8 mouse cellular contexts compared by ENCODE assay signal in the genomic region with DNA sequence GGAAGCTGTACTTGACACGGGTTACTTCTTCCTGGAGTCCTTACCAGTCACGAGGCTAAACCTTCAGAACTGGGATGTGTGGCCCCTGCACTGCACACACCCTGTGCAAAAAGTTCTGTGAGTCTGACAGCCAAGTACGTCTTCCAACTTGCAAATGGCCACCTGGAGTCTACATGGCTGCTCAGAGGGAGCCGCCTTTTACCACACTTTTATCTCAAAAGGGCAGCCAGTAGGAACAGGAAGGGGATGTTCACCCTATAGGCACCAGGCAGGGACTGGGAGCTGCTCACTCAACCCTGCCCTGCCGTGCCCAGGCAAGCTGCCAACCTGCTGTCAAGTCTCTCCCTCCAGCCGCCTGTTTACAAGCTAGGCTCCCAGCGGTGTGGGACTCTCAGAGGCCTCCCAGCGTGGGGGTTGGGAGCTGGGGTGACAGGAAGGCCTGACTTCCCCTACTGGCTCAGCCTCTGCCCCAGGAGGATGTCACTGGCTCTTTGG. TPM values are rescaled to one million over a fixed set of nuclear protein-coding genes. Genes with fewer than 3 reads are reported as not detected.
DNase-seq lines count a peak whose midpoint lies in the region; ATAC-seq and TF ChIP-seq lines count a peak whose summit lies in the region.

A gene (minus strand): TSS at position 171 of the 495 bp plus-strand sequence.

- H3K79me2 ChIP-seq in liver, adult 2 months (ENCODE audit: control insufficient read depth, insufficient read depth, low read length) = peaks cover 21% of the 10 kb centered on the region; the same call in 1 of the 2 replicates

- 6% methylated on average over 8 of the region's 8 CpGs for WGBS in heart, embryonic 13.5 days
- 3% methylated on average over 8 of the region's 8 CpGs for WGBS in kidney, postnatal 0 days
- under 1% methylated on average over 8 of the region's 8 CpGs for WGBS in liver, adult 2 months
- WGBS in stomach, embryonic 15.5 days = 6% methylated on average over 8 of the region's 8 CpGs

- H3K36me3 ChIP-seq in heart, embryonic 13.5 days = peaks cover 12% of the 10 kb centered on the region
- H3K36me3 ChIP-seq in kidney, postnatal 0 days (ENCODE audit: insufficient read depth, low read length) = 0 out of 2 replicates have a peak, but pooled peaks cover 5% of the 10 kb centered on the region
- no peaks in the 10 kb centered on the region for H3K36me3 ChIP-seq in liver, adult 2 months (ENCODE audit: control insufficient read depth, insufficient read depth, low read length)
- H3K36me3 ChIP-seq in stomach, embryonic 15.5 days = no peaks in the 10 kb centered on the region

- peak within 1 kb of the TSS; percentile 93 for H3K9ac ChIP-seq in heart, embryonic 13.5 days
- peak within 1 kb of the TSS; percentile 78 for H3K9ac ChIP-seq in kidney, postnatal 0 days (ENCODE audit: low read depth, low read length)
- peak within 1 kb of the TSS; percentile 92 for H3K9ac ChIP-seq in liver, adult 2 months (ENCODE audit: low read depth, low read length)
- peak within 1 kb of the TSS; percentile 72 for H3K9ac ChIP-seq in stomach, embryonic 15.5 days

- H3K9me3 ChIP-seq in heart, embryonic 13.5 days = no peaks in the 10 kb centered on the region
- H3K9me3 ChIP-seq in kidney, postnatal 0 days (replicated peaks; ENCODE audit: low read length) = no peaks in the 10 kb centered on the region
- no peaks in the 10 kb centered on the region for H3K9me3 ChIP-seq in stomach, embryonic 15.5 days

- ATAC-seq in heart, embryonic 13.5 days (ENCODE audit: extremely low read depth, insufficient number of reproducible peaks, low FRiP score, low TSS enrichment) = peak; percentile 44
- peak; percentile 67 for ATAC-seq in kidney, postnatal 0 days (replicated peaks; ENCODE audit: low FRiP score, low read depth)
- ATAC-seq in monocyte, adult 5-6 weeks (replicated peaks; ENCODE audit: insufficient number of reproducible peaks, low FRiP score, low TSS enrichment, poor library complexity, severe bottlenecking) = peak; percentile 59
- ATAC-seq in stomach, embryonic 15.5 days (ENCODE audit: insufficient read depth, low FRiP score, low read depth) = peak; percentile 62

- H3K4me1 ChIP-seq in bone marrow macrophage, adult 2 months (ENCODE audit: control insufficient read depth, insufficient read depth, low read length) = peaks cover 41% of the 10 kb centered on the region
- peaks cover 60% of the 10 kb centered on the region for H3K4me1 ChIP-seq in heart, embryonic 13.5 days
- peaks cover 57% of the 10 kb centered on the region for H3K4me1 ChIP-seq in kidney, postnatal 0 days (replicated peaks; ENCODE audit: insufficient read depth, low read length)
- H3K4me1 ChIP-seq in liver, adult 2 months (ENCODE audit: control insufficient read depth, insufficient read depth, low read length) = peaks cover 36% of the 10 kb centered on the region
- peaks cover 53% of the 10 kb centered on the region for H3K4me1 ChIP-seq in stomach, embryonic 15.5 days

- no peak for TF ChIP-seq CTCF in bone marrow macrophage, adult 2 months (IDR thresholded peaks at IDR 0.05; ENCODE audit: low read depth, low read length)
- TF ChIP-seq CTCF in kidney, postnatal 0 days (IDR thresholded peaks at IDR 0.05; ENCODE audit: low read depth) = no peak
- no peak for TF ChIP-seq CTCF in liver, adult 2 months (IDR thresholded peaks at IDR 0.05; ENCODE audit: low read depth, low read length)

- H3K4me3 ChIP-seq in bone marrow macrophage, adult 2 months (ENCODE audit: insufficient read depth, low read length) = peak within 1 kb of the TSS; percentile 76
- peak within 1 kb of the TSS; percentile 100 for H3K4me3 ChIP-seq in heart, embryonic 13.5 days
- peak within 1 kb of the TSS; percentile 43 for H3K4me3 ChIP-seq in kidney, postnatal 0 days (replicated peaks; ENCODE audit: low read depth, low read length)
- H3K4me3 ChIP-seq in liver, adult 2 months (ENCODE audit: insufficient read depth, low read depth, low read length) = peak within 1 kb of the TSS; percentile 64
- H3K4me3 ChIP-seq in stomach, embryonic 15.5 days (replicated peaks) = peak within 1 kb of the TSS; percentile 77

- peak within 1 kb of the TSS; percentile 97 for H3K4me2 ChIP-seq in heart, embryonic 13.5 days
- peak within 1 kb of the TSS; percentile 74 for H3K4me2 ChIP-seq in kidney, postnatal 0 days (ENCODE audit: low read length)
- peak within 1 kb of the TSS; percentile 84 for H3K4me2 ChIP-seq in stomach, embryonic 15.5 days

- TF ChIP-seq POLR2A in bone marrow macrophage, adult 2 months (IDR thresholded peaks at IDR 0.05; ENCODE audit: borderline replicate concordance, low read depth, low read length) = no peak
- TF ChIP-seq POLR2A in liver, adult 2 months (IDR thresholded peaks at IDR 0.05; ENCODE audit: extremely low read depth, insufficient read depth, low read length) = no peak

- H3K27me3 ChIP-seq in heart, embryonic 13.5 days (replicated peaks) = no peaks in the 10 kb centered on the region
- H3K27me3 ChIP-seq in kidney, postnatal 0 days (ENCODE audit: insufficient read depth, low read length) = no peaks in the 10 kb centered on the region
- H3K27me3 ChIP-seq in liver, adult 2 months (ENCODE audit: control insufficient read depth, insufficient read depth, low read length) = no peaks in the 10 kb centered on the region
- no peaks in the 10 kb centered on the region for H3K27me3 ChIP-seq in stomach, embryonic 15.5 days (replicated peaks)

- peak; percentile 95 for DNase-seq in CD4-positive helper T cell, adult 2 months (ENCODE audit: low read depth, low spot score)
- DNase-seq in fibroblast of lung, adult 2 months (ENCODE audit: low read depth) = peak; percentile 84
- peak; percentile 96 for DNase-seq in kidney, postnatal 0 days (ENCODE audit: low spot score)
- DNase-seq in liver, adult 2 months (ENCODE audit: extremely low read depth, low read depth, low spot score) = peak; percentile 92

- H3K27ac ChIP-seq in bone marrow macrophage, adult 2 months (ENCODE audit: insufficient read depth, low read depth, low read length) = peak within 1 kb of the TSS; percentile 99
- H3K27ac ChIP-seq in heart, embryonic 13.5 days (replicated peaks) = peak within 1 kb of the TSS; percentile 100
- peak within 1 kb of the TSS; percentile 99 for H3K27ac ChIP-seq in kidney, postnatal 0 days
- peak within 1 kb of the TSS; percentile 99 for H3K27ac ChIP-seq in liver, adult 2 months (replicated peaks; ENCODE audit: insufficient read depth, low read depth, low read length)
- H3K27ac ChIP-seq in stomach, embryonic 15.5 days = peak within 1 kb of the TSS; percentile 99

RNA-seq across cellular contexts. Expression of the gene that starts here (rescaled TPM):
- 107 and 117 TPM in 2 replicates for polyA plus RNA-seq in bone marrow macrophage, adult 2 months (2012; ENCODE audit: insufficient read depth, insufficient read length, missing spikeins)
- polyA plus RNA-seq in heart, embryonic 13.5 days (2015; fragmentation: Nextera tagmentation; extraction: Ambion mirVana) = 78.2 and 78.7 TPM in 2 replicates
- 75.8 and 85.5 TPM in 2 replicates for polyA plus RNA-seq in kidney, postnatal 0 days (2015; fragmentation: Nextera tagmentation; extraction: Ambion mirVana)
- total RNA-seq in liver, adult 2 months (2014; rRNA removed) = 88.6 and 119 TPM in 2 replicates
- 87.0 and 116 TPM in 2 replicates for polyA plus RNA-seq in liver, adult 2 months (2012; rRNA removed)
- total RNA-seq in monocyte, adult 5-6 weeks (2017) = 56.7 to 115 TPM (median 94.0 TPM) in 3 replicates
- polyA plus RNA-seq in stomach, embryonic 15.5 days (2015; fragmentation: Nextera tagmentation; extraction: Ambion mirVana) = 83.9 and 86.3 TPM in 2 replicates

Comparison
In these comparisons a context has a peak if more than half of its experiments do, and no peak if none do; other contexts are left out.
1. Peak in every context shown above with its lines: DNase-seq, ATAC-seq, H3K4me3 ChIP-seq and H3K27ac ChIP-seq.
2. H3K4me3 ChIP-seq: peak in every context shown above with its lines; median percentile 100 in heart, embryonic 13.5 days; 77 in stomach, embryonic 15.5 days; 76 in bone marrow macrophage, adult 2 months; 64 in liver, adult 2 months; 43 in kidney, postnatal 0 days.